Comparison of ENCODE assay signal across 8 mouse cellular contexts in the genomic region with DNA sequence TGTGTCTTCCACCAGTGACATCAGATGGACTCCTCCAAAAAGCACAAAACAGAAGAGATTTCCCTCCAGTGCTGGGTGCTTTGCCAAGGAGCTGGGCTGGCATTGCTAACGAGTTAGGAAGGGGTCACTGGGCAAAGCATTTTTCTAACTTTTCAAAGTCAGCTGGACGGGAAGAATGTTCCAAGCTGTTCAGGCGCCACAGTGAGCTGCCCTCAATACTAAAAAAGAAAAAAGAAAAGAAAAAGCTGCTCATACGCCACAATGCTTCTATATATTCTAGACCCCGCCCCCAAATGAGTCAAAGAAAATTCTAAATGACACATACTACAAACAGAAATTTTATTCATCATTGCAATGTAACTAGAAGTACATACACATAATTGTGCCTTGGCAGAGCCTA.
A peak's percentile ranks its signal among the peaks of the same experiment; 100 is the strongest.
DNase-seq lines count a peak whose midpoint lies in the region; ATAC-seq and TF ChIP-seq lines count a peak whose summit lies in the region.
"Had no signal": no experiment of that assay in that cellular context is flagged by ENCODE, and none has a peak within 500 bp of the region (broad histone marks: within the 10 kb centered on the region; RNA-seq: fewer than 3 reads in every experiment).

No protein-coding gene starts in this region.

- no peaks in the 10 kb centered on the region for H3K9me3 ChIP-seq in heart, embryonic 16.5 days (replicated peaks; ENCODE audit: control insufficient read depth, low read length)
- H3K9me3 ChIP-seq in kidney, postnatal 0 days (replicated peaks; ENCODE audit: low read length) = no peaks in the 10 kb centered on the region

- no peak for ATAC-seq in heart, embryonic 16.5 days (replicated peaks; ENCODE audit: extremely low read depth, insufficient read depth, low FRiP score)
- ATAC-seq in kidney, postnatal 0 days (replicated peaks; ENCODE audit: low FRiP score, low read depth) = no peak

- H3K27ac ChIP-seq in heart, embryonic 16.5 days (ENCODE audit: low read length) = peak overlapping the region; percentile 97
- peak overlapping the region; percentile 63 for H3K27ac ChIP-seq in kidney, postnatal 0 days
- H3K27ac ChIP-seq: macrophage had no signal

- WGBS in heart, embryonic 16.5 days = 73% methylated on average over 5 of the region's 5 CpGs
- WGBS in kidney, postnatal 0 days = 61% methylated on average over 5 of the region's 5 CpGs

- H3K4me1 ChIP-seq in heart, embryonic 16.5 days (ENCODE audit: control insufficient read depth, insufficient read depth, low read length) = peaks cover 81% of the 10 kb centered on the region
- H3K4me1 ChIP-seq in kidney, postnatal 0 days (replicated peaks; ENCODE audit: insufficient read depth, low read length) = peaks cover 53% of the 10 kb centered on the region

- no peak for TF ChIP-seq CTCF in brain, embryonic 14.5 days (IDR thresholded peaks at IDR 0.05; ENCODE audit: borderline replicate concordance, extremely low read depth, insufficient read depth, insufficient read length)
- no peak for TF ChIP-seq CTCF in kidney, postnatal 0 days (IDR thresholded peaks at IDR 0.05; ENCODE audit: low read depth)

- H3K27me3 ChIP-seq in heart, embryonic 16.5 days (ENCODE audit: control insufficient read depth, insufficient read depth, low read length) = no peaks in the 10 kb centered on the region
- H3K27me3 ChIP-seq in kidney, postnatal 0 days (ENCODE audit: insufficient read depth, low read length) = no peaks in the 10 kb centered on the region

- peak overlapping the region; percentile 52 for H3K4me2 ChIP-seq in heart, embryonic 16.5 days (ENCODE audit: low read depth, low read length)
- no peak overlapping the region for H3K4me2 ChIP-seq in kidney, postnatal 0 days (ENCODE audit: low read length)

- DNase-seq in heart, postnatal 4 days = no peak
- peak; percentile 93 for DNase-seq in Muller cell, postnatal 12 days (ENCODE audit: inconsistent ontology term)
- peak; percentile 63 for DNase-seq in brain, embryonic 14.5 days (ENCODE audit: low read depth)
- DNase-seq in kidney, postnatal 0 days (ENCODE audit: low spot score) = no peak
- DNase-seq in thymus, postnatal 14 days = no peak
- no peak for DNase-seq in adrenal gland, postnatal 4 days (ENCODE audit: low spot score in 2 of 2)

- peaks cover 9% of the 10 kb centered on the region for H3K36me3 ChIP-seq in heart, embryonic 16.5 days (ENCODE audit: control insufficient read depth, insufficient read depth)
- peaks cover 10% of the 10 kb centered on the region for H3K36me3 ChIP-seq in kidney, postnatal 0 days (ENCODE audit: insufficient read depth, low read length)

- peak overlapping the region; percentile 47 for H3K9ac ChIP-seq in heart, embryonic 16.5 days (ENCODE audit: low read length)
- no peak overlapping the region for H3K9ac ChIP-seq in kidney, postnatal 0 days (ENCODE audit: low read depth, low read length)

- TF ChIP-seq POLR2A in brain, embryonic 14.5 days (IDR thresholded peaks at IDR 0.05; ENCODE audit: borderline replicate concordance, extremely low read depth, insufficient read depth, insufficient read length, poor library complexity, severe bottlenecking) = no peak

- H3K4me3 ChIP-seq in heart, embryonic 16.5 days (ENCODE audit: low read length) = no peak overlapping the region
- H3K4me3 ChIP-seq in kidney, postnatal 0 days (replicated peaks; ENCODE audit: low read depth, low read length) = no peak overlapping the region

Comparison
In these comparisons a context has a peak if more than half of its experiments do, and no peak if none do; other contexts are left out.
1. DNase-seq: peak in Muller cell, postnatal 12 days (single experiment) and brain, embryonic 14.5 days (single experiment); none in heart, postnatal 4 days (single experiment), kidney, postnatal 0 days (single experiment), thymus, postnatal 14 days (single experiment) and adrenal gland, postnatal 4 days (0 of 2).